Mouse (Mus musculus) layer of hippocampus, postnatal 10 days (tissue): ENCODE measurements around the gene Gm20937. TPM values are rescaled to one million over a fixed set of nuclear protein-coding genes. Genes with fewer than 3 reads are reported as not detected.
"Not testable (repeated sequence)": the region's sequence is repeated elsewhere in the genome, so short reads cannot be mapped to it uniquely, and the experiment has no call there.

Experiments
- DNase-seq, 2 experiments: peaks; one replicate each; pipeline ENCODE4 v3.0.0; 2021; ENCODE audit warnings: low spot score in 2 of 2
- long read RNA-seq: library from polyadenylated mRNA; stranded (forward); transcript quantifications from one replicate; pipeline ENCODE4 v2.0.0, GENCODE M21; 2023
- total RNA-seq, 2 experiments: library from RNA; stranded (reverse); gene quantifications; 2 replicates each; pipeline ENCODE4 v1.2.3; 2021

The Gm20937 gene
- not detected for total RNA-seq
- long read RNA-seq: 0 reads

GRCm38 (mm10) chrY:68294798-68295197 is at the start of gene Gm20937:
TSS of gene Gm20937 (minus strand) at chrY:68294898.
- not testable (repeated sequence) for DNase-seq

Other genes starting within 250 kb of the Gm20937 start
- gene Gm20816, start 243.1 kb upstream of the Gm20937 start, total RNA-seq: not detected